Mouse (Mus musculus) forebrain, embryonic 12.5 days (tissue): Measurements from ENCODE around the gene Adam4. TPM values are rescaled to one million over a fixed set of nuclear protein-coding genes. Genes with fewer than 3 reads are reported as not detected.
A peak's percentile ranks its signal among the peaks of the same experiment; 100 is the strongest.
"Not testable (repeated sequence)": the region's sequence is repeated elsewhere in the genome, so short reads cannot be mapped to it uniquely, and the experiment has no call there.

Experiments
- ATAC-seq: fragments of 200-750 bp; cut with Nextera tagmentation; 2 replicates; pipeline ENCODE4 v1.8.0; 2017; ENCODE audit warnings: moderate TSS enrichment; ENCODE audit not compliant: low FRiP score
- H3K27ac ChIP-seq: fragments of 300-500 bp; sonication (generic); 2 replicates; pipeline ENCODE4 v1.5.1; 2016; ENCODE audit warnings: mild to moderate bottlenecking
- H3K27me3 ChIP-seq: fragments of 300-500 bp; sonication (generic); 2 replicates; pipeline ENCODE4 v1.6.1; 2016; ENCODE audit warnings: mild to moderate bottlenecking
- H3K36me3 ChIP-seq: fragments of 300-500 bp; sonication (generic); replicated peaks from 2 replicates; pipeline ENCODE4 v1.6.1; 2016; ENCODE audit warnings: mild to moderate bottlenecking
- H3K4me1 ChIP-seq: fragments of 300-500 bp; sonication (generic); 2 replicates; pipeline ENCODE4 v1.6.1; 2016
- H3K4me2 ChIP-seq: fragments of 300-500 bp; sonication (generic); 2 replicates; pipeline ENCODE4 v1.6.1; 2016; ENCODE audit warnings: mild to moderate bottlenecking, moderate library complexity
- H3K4me3 ChIP-seq: fragments of 300-500 bp; sonication (generic); replicated peaks from 2 replicates; pipeline ENCODE4 v1.5.1; 2016; ENCODE audit warnings: mild to moderate bottlenecking
- H3K9ac ChIP-seq: fragments of 300-500 bp; sonication (generic); 2 replicates; pipeline ENCODE4 v1.6.1; 2016; ENCODE audit warnings: mild to moderate bottlenecking
- H3K9me3 ChIP-seq: fragments of 300-500 bp; sonication (generic); 2 replicates; pipeline ENCODE4 v1.6.1; 2016
- WGBS: fragments of 180-500 bp; shearing (Covaris S2); methylation state at CpG from one replicate; pipeline ENCODE4 v1.1.7; 2016; 5-methylcytosine and 5-hydroxymethylcytosine counted together
- polyA plus RNA-seq: library from polyadenylated mRNA; unstranded; fragments of >200 nt; fragmentation: Nextera tagmentation; extraction: Ambion mirVana; gene quantifications from 2 replicates; pipeline ENCODE4 v1.2.1, GENCODE M21; 2016

Adam4 gene
- 0.28 and 0.67 TPM in 2 replicates for polyA plus RNA-seq

DNA sequence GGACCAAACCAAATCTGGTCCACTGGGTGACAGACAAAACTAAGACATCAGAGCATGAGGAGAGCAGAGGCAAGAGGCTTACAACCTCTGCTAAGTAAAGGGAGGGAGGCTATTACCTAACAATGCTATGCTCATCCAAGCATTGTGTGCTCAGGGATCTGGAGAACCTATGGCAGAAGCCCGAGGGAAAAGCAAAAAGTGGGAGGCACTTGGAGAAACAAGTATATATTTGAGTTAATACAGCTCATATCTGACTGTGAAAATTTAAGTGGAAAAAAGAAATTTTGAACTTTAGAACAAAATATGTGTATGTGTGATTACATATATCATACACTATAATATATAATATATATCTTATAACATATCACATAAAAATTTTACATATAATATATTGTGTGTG is at the start of gene Adam4:
Adam4 (minus strand) TSS at position 101 of the 400 bp plus-strand sequence.
- no peaks in the 10 kb centered on the region for H3K27me3 ChIP-seq
- no peaks in the 10 kb centered on the region for H3K4me1 ChIP-seq
- ATAC-seq, result no peak
- H3K4me2 ChIP-seq, result no peak within 1 kb of the TSS
- no peak within 1 kb of the TSS for H3K9ac ChIP-seq
- no peak within 1 kb of the TSS for H3K27ac ChIP-seq
- peaks cover 10% of the 10 kb centered on the region; the same call in 1 of the 2 replicates for H3K9me3 ChIP-seq
- H3K36me3 ChIP-seq, result peaks cover 7% of the 10 kb centered on the region
- WGBS, result 95% methylated on average over 1 of the region's 1 CpGs
- no peak within 1 kb of the TSS for H3K4me3 ChIP-seq

- not testable (repeated sequence) for H3K4me1 ChIP-seq, H3K36me3 ChIP-seq, H3K27ac ChIP-seq, H3K4me2 ChIP-seq, H3K9me3 ChIP-seq, ATAC-seq, H3K4me3 ChIP-seq, H3K27me3 ChIP-seq, H3K9ac ChIP-seq
- 97% methylated on average over 7 of the region's 7 CpGs for WGBS
Observed at GRCm38 (mm10) chr12:81459051-81459450, 37.3 kb upstream of the Adam4 start.

- not testable (repeated sequence) for H3K4me1 ChIP-seq
Observed at GRCm38 (mm10) chr12:81438985-81439384, 17.2 kb upstream of the Adam4 start.

GRCm38 (mm10) chr12:81434778-81435177 is 13.0 kb upstream of the Adam4 start:
- not testable (repeated sequence) for H3K4me1 ChIP-seq, ATAC-seq, H3K36me3 ChIP-seq, H3K27ac ChIP-seq, H3K9ac ChIP-seq, H3K27me3 ChIP-seq, H3K4me3 ChIP-seq, H3K4me2 ChIP-seq, H3K9me3 ChIP-seq
- WGBS, result 98% methylated on average over 2 of the region's 2 CpGs

More at GRCm38 (mm10) chr12:81438985-81439384, 17.2 kb upstream of the Adam4 start:
- not testable (repeated sequence) for H3K4me3 ChIP-seq, H3K4me2 ChIP-seq, H3K9me3 ChIP-seq, ATAC-seq, H3K27ac ChIP-seq, H3K9ac ChIP-seq, H3K36me3 ChIP-seq, H3K27me3 ChIP-seq
- WGBS, result 91% methylated on average over 9 of the region's 9 CpGs

DNA sequence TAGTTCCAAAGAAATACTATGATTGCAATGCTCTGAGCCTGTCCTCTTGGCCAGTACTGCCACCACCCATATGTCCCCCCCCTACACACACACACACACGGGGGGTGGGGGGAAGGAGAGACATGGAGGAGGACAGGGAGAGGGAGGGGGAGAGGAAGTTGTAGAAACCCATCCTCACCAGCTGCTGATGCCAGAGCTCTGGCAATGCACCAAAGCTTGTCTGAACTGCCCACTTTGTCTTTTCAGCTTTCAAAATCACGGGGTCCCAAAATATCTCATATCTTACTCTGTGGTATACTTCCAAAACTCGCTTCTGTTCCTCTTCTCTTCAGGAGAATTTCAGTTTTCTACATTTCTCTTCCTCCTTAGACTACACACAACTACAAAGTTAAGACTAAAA is 8.5 kb downstream of the Adam4 start:
- no peak for ATAC-seq
- Histone ChIP-seq H3K9ac (no peak overlapping the region), H3K4me1 (no peaks in the 10 kb centered on the region), H3K4me2 (no peak overlapping the region), H3K4me3 (no peak overlapping the region), H3K27me3 (no peaks in the 10 kb centered on the region), H3K27ac (no peak overlapping the region), H3K36me3 (no peaks in the 10 kb centered on the region), H3K9me3 (no peaks in the 10 kb centered on the region)
- 94% methylated on average over 3 of the region's 3 CpGs for WGBS

GRCm38 (mm10) chr12:81408966-81409365 is 12.8 kb downstream of the Adam4 start:
- WGBS, result 92% methylated on average over 3 of the region's 3 CpGs
- no peak overlapping the region for H3K9ac ChIP-seq
- no peak overlapping the region for H3K4me2 ChIP-seq
- H3K4me3 ChIP-seq, result no peak overlapping the region
- H3K4me1 ChIP-seq, result no peaks in the 10 kb centered on the region
- H3K9me3 ChIP-seq, result no peaks in the 10 kb centered on the region
- H3K36me3 ChIP-seq, result no peaks in the 10 kb centered on the region
- ATAC-seq, result no peak
- H3K27ac ChIP-seq, result no peak overlapping the region
- no peaks in the 10 kb centered on the region for H3K27me3 ChIP-seq

DNA sequence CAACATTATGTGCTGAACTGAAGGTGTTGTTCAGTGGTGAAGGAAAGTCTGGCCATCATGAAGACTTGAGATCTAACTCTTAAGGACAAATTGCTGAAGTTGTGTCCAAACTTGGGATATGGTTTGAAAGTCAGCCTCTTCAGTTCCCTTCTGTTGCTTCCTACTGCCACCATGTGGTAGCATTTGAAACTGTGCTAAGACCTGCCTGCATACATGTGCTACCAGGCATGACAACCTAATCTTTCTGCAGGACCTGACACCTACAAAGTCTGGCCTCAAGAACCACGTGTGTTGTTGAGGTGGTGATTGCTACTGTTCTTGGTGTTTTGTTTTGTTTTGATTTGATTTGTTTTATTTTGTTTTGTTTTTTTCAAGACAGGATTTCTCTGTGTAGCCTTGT is 19.6 kb downstream of the Adam4 start:
- H3K4me2 ChIP-seq, result no peak overlapping the region
- no peaks in the 10 kb centered on the region for H3K27me3 ChIP-seq
- H3K36me3 ChIP-seq, result no peaks in the 10 kb centered on the region
- H3K9me3 ChIP-seq, result no peaks in the 10 kb centered on the region
- H3K4me3 ChIP-seq, result no peak overlapping the region
- no peaks in the 10 kb centered on the region for H3K4me1 ChIP-seq
- 33% methylated on average over 1 of the region's 1 CpGs for WGBS
- 0 out of 2 replicates have a peak, but pooled peaks have one; percentile 39 for ATAC-seq
- no peak overlapping the region for H3K27ac ChIP-seq
- H3K9ac ChIP-seq, result no peak overlapping the region

- H3K4me3 ChIP-seq, H3K9me3 ChIP-seq, H3K27ac ChIP-seq, H3K27me3 ChIP-seq, H3K4me2 ChIP-seq, ATAC-seq, H3K9ac ChIP-seq, H3K36me3 ChIP-seq, H3K4me1 ChIP-seq: not testable (repeated sequence)
- 47% methylated on average over 1 of the region's 1 CpGs for WGBS
Observed at GRCm38 (mm10) chr12:81379364-81379763, 42.4 kb downstream of the Adam4 start, which contains the start of gene Gm4787. Gm4787 (minus strand) TSS chr12:81379464.

Other genes with a start within 250 kb of the Adam4 start
- gene Slc8a3, start 88.8 kb downstream of the Adam4 start, polyA plus RNA-seq, result 1.7 and 2.2 TPM in 2 replicates
- 0.22 and 0.34 TPM in 2 replicates for gene Gm4787, start 42.5 kb downstream of the Adam4 start, polyA plus RNA-seq
- 133 and 136 TPM in 2 replicates for gene Cox16, start 63.2 kb upstream of the Adam4 start, polyA plus RNA-seq
- 23.3 and 24.6 TPM in 2 replicates for gene Gm20498, start 111.0 kb upstream of the Adam4 start, polyA plus RNA-seq
- gene Synj2bp, start 111.0 kb upstream of the Adam4 start, polyA plus RNA-seq, result 30.9 and 34.2 TPM in 2 replicates
- 0.36 and 0.43 TPM in 2 replicates for gene Adam21, start 146.5 kb upstream of the Adam4 start, polyA plus RNA-seq
- 66.5 and 67.5 TPM in 2 replicates for gene Med6, start 173.1 kb upstream of the Adam4 start, polyA plus RNA-seq
- gene Ttc9, start 209.3 kb upstream of the Adam4 start, polyA plus RNA-seq, result 5.7 and 7.6 TPM in 2 replicates